7 mouse cellular contexts compared by ENCODE assay signal in genomic region chr9:31542909-31543690, GRCm38 (mm10).
DNase-seq lines count a peak whose midpoint lies in the region; ATAC-seq and TF ChIP-seq lines count a peak whose summit lies in the region.

No protein-coding gene starts in this region.

- H3K9me3 ChIP-seq in intestine, postnatal 0 days (ENCODE audit: control insufficient read depth), result no peaks in the 10 kb centered on the region
- no peaks in the 10 kb centered on the region for H3K9me3 ChIP-seq in midbrain, embryonic 12.5 days

- H3K27me3 ChIP-seq in intestine, postnatal 0 days (replicated peaks; ENCODE audit: control insufficient read depth, insufficient read depth, low read length), result no peaks in the 10 kb centered on the region
- no peaks in the 10 kb centered on the region for H3K27me3 ChIP-seq in midbrain, embryonic 12.5 days
- no peaks in the 10 kb centered on the region for H3K27me3 ChIP-seq in spleen, adult 2 months (ENCODE audit: control insufficient read depth, insufficient read depth, low read length)

- no peak for TF ChIP-seq POLR2A in spleen, adult 2 months (IDR thresholded peaks at IDR 0.05; ENCODE audit: low read depth, low read length)

- intact Hi-C loops in gastrocnemius, adult 2 months (cut with DNase I), result no loop called here
- intact Hi-C loops in left cerebral cortex, postnatal 36 days (cut with DNase I), result loop anchor here (10.0 kb wide), 2 partner anchors 88 to 118 kb away; no protein-coding TSS in a partner anchor

- WGBS in intestine, postnatal 0 days, result 8% methylated on average over 13 of the region's 13 CpGs
- 16% methylated on average over 13 of the region's 13 CpGs for WGBS in midbrain, embryonic 12.5 days
- 4% methylated on average over 13 of the region's 13 CpGs for WGBS in spleen, adult 2 months

- H3K36me3 ChIP-seq in intestine, postnatal 0 days (ENCODE audit: control insufficient read depth, insufficient read depth), result no peaks in the 10 kb centered on the region
- no peaks in the 10 kb centered on the region for H3K36me3 ChIP-seq in midbrain, embryonic 12.5 days
- H3K36me3 ChIP-seq in spleen, adult 2 months (ENCODE audit: control insufficient read depth, insufficient read depth, low read length), result no peaks in the 10 kb centered on the region

- H3K4me2 ChIP-seq in intestine, postnatal 0 days (replicated peaks; ENCODE audit: low read depth), result no peak overlapping the region
- H3K4me2 ChIP-seq in midbrain, embryonic 12.5 days (replicated peaks), result no peak overlapping the region

- ATAC-seq in intestine, postnatal 0 days, result peak; percentile 59
- ATAC-seq in midbrain, embryonic 12.5 days (ENCODE audit: low FRiP score, low read depth), result peak; percentile 74

- H3K4me1 ChIP-seq in intestine, postnatal 0 days (replicated peaks; ENCODE audit: control insufficient read depth, insufficient read depth, low read length), result no peaks in the 10 kb centered on the region
- H3K4me1 ChIP-seq in midbrain, embryonic 12.5 days, result no peaks in the 10 kb centered on the region
- no peaks in the 10 kb centered on the region for H3K4me1 ChIP-seq in spleen, adult 2 months (ENCODE audit: control insufficient read depth, insufficient read depth, insufficient read length)

- H3K27ac ChIP-seq in gastrocnemius, adult 2 months, result no peak overlapping the region
- H3K27ac ChIP-seq in intestine, postnatal 0 days (ENCODE audit: low read depth, low read length), result no peak overlapping the region
- no peak overlapping the region for H3K27ac ChIP-seq in midbrain, embryonic 12.5 days (replicated peaks)
- no peak overlapping the region for H3K27ac ChIP-seq in spleen, adult 2 months (ENCODE audit: insufficient read depth, low read length)

- H3K9ac ChIP-seq in intestine, postnatal 0 days (ENCODE audit: low read depth, low read length), result no peak overlapping the region
- no peak overlapping the region for H3K9ac ChIP-seq in midbrain, embryonic 12.5 days (replicated peaks)

- DNase-seq in adrenal gland, adult (ENCODE audit: inconsistent age in 2 of 2, low spot score in 1 of 2), result peak; percentile 70 to 90
- DNase-seq in cerebellum, postnatal 36 days, result peak; percentile 73 to 80
- peak; percentile 79 for DNase-seq in gastrocnemius, adult 2 months
- peak; percentile 71 to 74 for DNase-seq in left cerebral cortex, postnatal 36 days (ENCODE audit: low spot score in 2 of 2)
- peak; percentile 2 to 41 for DNase-seq in spleen, adult 2 months (ENCODE audit: low read depth in 1 of 2, low spot score in 2 of 2)

- peak; percentile 90 for TF ChIP-seq CTCF in gastrocnemius, adult 2 months (IDR thresholded peaks at IDR 0.05)
- TF ChIP-seq CTCF in intestine, postnatal 0 days (IDR thresholded peaks at IDR 0.05; ENCODE audit: low read depth), result peak; percentile 96
- peak; percentile 81; the same call in 1 of the 2 replicates for TF ChIP-seq CTCF in spleen, adult 2 months (IDR thresholded peaks at IDR 0.05; ENCODE audit: extremely low read depth, insufficient read depth, insufficient read length, insufficient replicate concordance)

- no peak overlapping the region for H3K4me3 ChIP-seq in gastrocnemius, adult 2 months
- H3K4me3 ChIP-seq in intestine, postnatal 0 days (ENCODE audit: low read depth, low read length), result no peak overlapping the region
- no peak overlapping the region for H3K4me3 ChIP-seq in midbrain, embryonic 12.5 days
- no peak overlapping the region for H3K4me3 ChIP-seq in spleen, adult 2 months (ENCODE audit: extremely low read depth, insufficient read depth, insufficient read length)

Comparison
In these comparisons a context has a peak if more than half of its experiments do, and no peak if none do; other contexts are left out.
1. DNase-seq: peak in every context shown above with its lines; median percentile 80 in adrenal gland, adult; 79 in gastrocnemius, adult 2 months; 76 in cerebellum, postnatal 36 days; 72 in left cerebral cortex, postnatal 36 days; 22 in spleen, adult 2 months.